Mouse (Mus musculus): ENCODE measurements at regions not wholly inside any gene's neighbourhood (a gene's known extent, or its start where the extent isn't known, plus 50 kb on each side); places are given as distances from the start of the nearest gene placed in this dataset.

DNA sequence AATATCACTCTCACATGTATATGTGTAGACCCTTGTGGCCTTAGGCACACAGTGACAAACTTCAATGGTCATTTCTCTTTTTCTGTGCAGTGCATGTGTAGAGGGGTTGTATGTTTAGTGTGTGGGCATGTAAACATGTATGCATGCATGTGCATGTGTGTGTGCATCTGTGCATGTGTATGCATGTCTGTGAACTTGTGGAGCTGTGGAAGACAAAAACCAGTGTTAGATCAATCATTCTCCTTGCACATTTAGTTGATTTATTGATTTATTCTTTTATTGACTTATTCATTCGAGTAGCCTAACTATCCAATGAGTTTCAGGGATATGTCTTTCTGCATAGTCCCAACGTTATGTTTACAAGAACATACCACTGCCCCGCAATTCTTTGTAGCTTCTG lies 298.5 kb downstream of the Cmpk2 start:
- ATAC-seq (ENCODE audit: insufficient read depth) (no peak), DNase-seq (ENCODE audit: low read depth in 3 of 3, low spot score in 3 of 3) (no peak)
- H3K27me3 ChIP-seq (ENCODE audit: control insufficient read depth, insufficient read depth, low read length) = no peaks in the 10 kb centered on the region
- no peak overlapping the region for H3K9ac ChIP-seq (replicated peaks)
- H3K36me3 ChIP-seq (replicated peaks; ENCODE audit: control insufficient read depth, insufficient read depth, low read depth) = no peaks in the 10 kb centered on the region
- H3K27ac ChIP-seq = no peak overlapping the region
- no peaks in the 10 kb centered on the region for H3K4me1 ChIP-seq (replicated peaks; ENCODE audit: control insufficient read depth in 2 of 2, insufficient read depth in 2 of 2, low read length in 1 of 2)
- TF ChIP-seq CTCF (IDR thresholded peaks at IDR 0.05; ENCODE audit: low read depth) (no peak), EP300 (IDR thresholded peaks at IDR 0.05; ENCODE audit: low read depth) (no peak)
- WGBS (ENCODE audit: insufficient replicate concordance) = 37% methylated on average over 3 of the region's 3 CpGs
- no peak overlapping the region for H3K4me3 ChIP-seq (ENCODE audit: insufficient read depth in 1 of 2, low read depth in 2 of 2, low read length in 2 of 2)
- H3K4me2 ChIP-seq (ENCODE audit: low read depth) = no peak overlapping the region
- H3K9me3 ChIP-seq (ENCODE audit: control insufficient read depth, low read length) = no peaks in the 10 kb centered on the region

DNA sequence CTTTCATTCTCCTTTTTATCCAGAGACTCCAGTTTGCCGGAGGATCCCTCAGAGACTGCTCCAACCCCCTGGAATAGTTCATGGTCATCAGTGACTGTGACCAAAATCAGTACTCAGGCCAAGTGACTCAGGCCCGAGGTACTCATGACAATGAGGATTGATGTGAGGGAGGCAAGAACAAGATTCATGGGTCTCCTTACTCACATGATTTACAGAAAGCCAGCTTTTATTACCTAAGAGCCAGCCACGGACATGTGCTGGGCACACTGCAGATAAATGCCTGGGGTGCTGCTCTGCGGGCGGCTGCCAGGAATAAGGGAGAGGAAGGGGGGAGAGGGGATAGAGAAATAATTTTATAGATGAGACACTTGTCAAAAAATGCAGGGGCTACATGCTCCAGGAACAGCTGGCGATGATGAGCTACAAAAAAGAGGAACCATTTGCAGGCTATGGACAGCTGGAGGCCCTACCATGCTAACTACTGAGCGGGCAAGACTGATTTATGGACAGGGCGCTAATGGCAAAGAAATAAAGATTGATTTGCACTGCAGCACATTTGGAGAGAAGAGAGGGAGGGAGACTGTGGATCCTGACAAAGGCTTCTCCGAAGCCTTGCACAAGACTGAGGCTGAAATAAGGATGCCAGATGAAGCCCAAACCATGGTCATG lies 289.8 kb downstream of the Cmpk2 start:
- H3K9ac ChIP-seq (replicated peaks) = no peak overlapping the region
- H3K4me3 ChIP-seq (ENCODE audit: insufficient read depth in 1 of 2, low read depth in 2 of 2, low read length in 2 of 2) = no peak overlapping the region
- no peaks in the 10 kb centered on the region for H3K27me3 ChIP-seq (ENCODE audit: control insufficient read depth, insufficient read depth, low read length)
- ATAC-seq (ENCODE audit: insufficient read depth) = no peak
- no peaks in the 10 kb centered on the region for H3K4me1 ChIP-seq (replicated peaks; ENCODE audit: control insufficient read depth in 2 of 2, insufficient read depth in 2 of 2, low read length in 1 of 2)
- DNase-seq (ENCODE audit: low read depth in 3 of 3, low spot score in 3 of 3) = no peak
- 63% methylated on average over 9 of the region's 9 CpGs for WGBS (ENCODE audit: insufficient replicate concordance)
- H3K36me3 ChIP-seq (replicated peaks; ENCODE audit: control insufficient read depth, insufficient read depth, low read depth) = no peaks in the 10 kb centered on the region
- no peak overlapping the region for H3K27ac ChIP-seq
- TF ChIP-seq EP300 (IDR thresholded peaks at IDR 0.05; ENCODE audit: low read depth) (no peak), CTCF (IDR thresholded peaks at IDR 0.05; ENCODE audit: low read depth) (no peak)
- H3K9me3 ChIP-seq (ENCODE audit: control insufficient read depth, low read length) = no peaks in the 10 kb centered on the region
- H3K4me2 ChIP-seq (ENCODE audit: low read depth) = no peak overlapping the region

- Histone ChIP-seq H3K4me3 (ENCODE audit: insufficient read depth in 1 of 2, low read depth in 2 of 2, low read length in 2 of 2) (no peak overlapping the region), H3K9ac (replicated peaks) (no peak overlapping the region), H3K9me3 (ENCODE audit: control insufficient read depth, low read length) (no peaks in the 10 kb centered on the region), H3K36me3 (replicated peaks; ENCODE audit: control insufficient read depth, insufficient read depth, low read depth) (no peaks in the 10 kb centered on the region), H3K4me1 (replicated peaks; ENCODE audit: control insufficient read depth in 2 of 2, insufficient read depth in 2 of 2, low read length in 1 of 2) (no peaks in the 10 kb centered on the region), H3K4me2 (ENCODE audit: low read depth) (no peak overlapping the region), H3K27ac (no peak overlapping the region), H3K27me3 (ENCODE audit: control insufficient read depth, insufficient read depth, low read length) (no peaks in the 10 kb centered on the region)
- DNase-seq (ENCODE audit: low read depth in 3 of 3, low spot score in 3 of 3) = no peak
- 52% methylated on average over 2 of the region's 2 CpGs for WGBS (ENCODE audit: insufficient replicate concordance)
- no peak for TF ChIP-seq EP300 (IDR thresholded peaks at IDR 0.05; ENCODE audit: low read depth)
- TF ChIP-seq CTCF (IDR thresholded peaks at IDR 0.05; ENCODE audit: low read depth) = no peak
- ATAC-seq (ENCODE audit: insufficient read depth) = no peak
Observed at GRCm38 (mm10) chr12:26756284-26756683, 287.3 kb downstream of the Cmpk2 start.

DNA sequence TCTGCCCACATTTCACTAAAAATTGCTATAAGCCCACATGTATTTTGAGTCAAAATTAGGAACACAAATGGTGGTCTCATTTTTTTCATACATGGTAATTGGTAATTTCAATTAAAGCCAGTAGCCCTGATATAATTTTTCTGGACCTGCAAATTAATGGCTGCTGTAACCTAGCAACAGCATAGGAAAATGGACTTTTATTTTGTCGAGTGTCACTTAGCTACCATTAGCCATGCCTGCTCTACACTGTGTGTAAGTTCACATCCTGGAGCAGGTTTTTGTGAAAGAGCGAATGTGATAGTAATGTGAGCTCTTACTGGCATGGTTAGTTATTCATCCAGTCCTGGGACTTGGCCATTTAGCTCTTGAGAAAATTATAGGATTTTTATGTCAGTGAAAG lies 285.6 kb downstream of the Cmpk2 start:
- DNase-seq (ENCODE audit: low read depth in 3 of 3, low spot score in 3 of 3) (no peak), ATAC-seq (ENCODE audit: insufficient read depth) (no peak)
- no peak overlapping the region for H3K27ac ChIP-seq
- no peak overlapping the region for H3K4me2 ChIP-seq (ENCODE audit: low read depth)
- no peaks in the 10 kb centered on the region for H3K9me3 ChIP-seq (ENCODE audit: control insufficient read depth, low read length)
- no peaks in the 10 kb centered on the region for H3K4me1 ChIP-seq (replicated peaks; ENCODE audit: control insufficient read depth in 2 of 2, insufficient read depth in 2 of 2, low read length in 1 of 2)
- TF ChIP-seq EP300 (IDR thresholded peaks at IDR 0.05; ENCODE audit: low read depth) (no peak), CTCF (IDR thresholded peaks at IDR 0.05; ENCODE audit: low read depth) (no peak)
- no peak overlapping the region for H3K4me3 ChIP-seq (ENCODE audit: insufficient read depth in 1 of 2, low read depth in 2 of 2, low read length in 2 of 2)
- no peaks in the 10 kb centered on the region for H3K27me3 ChIP-seq (ENCODE audit: control insufficient read depth, insufficient read depth, low read length)
- no peak overlapping the region for H3K9ac ChIP-seq (replicated peaks)
- WGBS (ENCODE audit: insufficient replicate concordance) = 63% methylated on average over 2 of the region's 2 CpGs
- H3K36me3 ChIP-seq (replicated peaks; ENCODE audit: control insufficient read depth, insufficient read depth, low read depth) = no peaks in the 10 kb centered on the region

DNA sequence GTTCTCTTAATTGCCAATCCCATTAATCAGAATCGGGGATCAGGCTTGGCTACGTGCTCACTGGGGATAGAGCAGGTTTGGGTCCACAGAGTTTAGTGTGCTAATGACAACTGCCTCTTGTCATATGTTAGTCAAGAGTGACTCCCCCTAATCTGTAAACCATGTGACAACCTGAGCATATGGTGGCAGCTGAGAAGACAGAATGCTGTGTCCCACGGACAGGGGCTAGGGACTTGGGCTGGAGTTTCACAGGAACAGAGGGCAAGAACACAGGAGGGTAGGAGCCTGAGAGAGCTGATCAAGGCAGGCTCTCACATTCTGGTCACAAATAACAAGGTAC lies 265.5 kb downstream of the Cmpk2 start:
- WGBS (ENCODE audit: insufficient replicate concordance) = 62% methylated on average over 3 of the region's 3 CpGs
- Histone ChIP-seq H3K4me2 (ENCODE audit: low read depth) (no peak overlapping the region), H3K4me3 (ENCODE audit: insufficient read depth in 1 of 2, low read depth in 2 of 2, low read length in 2 of 2) (no peak overlapping the region), H3K36me3 (replicated peaks; ENCODE audit: control insufficient read depth, insufficient read depth, low read depth) (no peaks in the 10 kb centered on the region), H3K9me3 (ENCODE audit: control insufficient read depth, low read length) (no peaks in the 10 kb centered on the region), H3K27ac (no peak overlapping the region), H3K27me3 (ENCODE audit: control insufficient read depth, insufficient read depth, low read length) (no peaks in the 10 kb centered on the region), H3K9ac (replicated peaks) (no peak overlapping the region), H3K4me1 (replicated peaks; ENCODE audit: control insufficient read depth in 2 of 2, insufficient read depth in 2 of 2, low read length in 1 of 2) (no peaks in the 10 kb centered on the region)
- TF ChIP-seq EP300 (IDR thresholded peaks at IDR 0.05; ENCODE audit: low read depth) = no peak
- TF ChIP-seq CTCF (IDR thresholded peaks at IDR 0.05; ENCODE audit: low read depth) = no peak
- ATAC-seq (ENCODE audit: insufficient read depth) (no peak), DNase-seq (ENCODE audit: low read depth in 3 of 3, low spot score in 3 of 3) (no peak)
